Mouse (Mus musculus) right cerebral cortex, postnatal 14 days (tissue): Measurements from ENCODE around the gene Pde4d.
A peak's percentile ranks its signal among the peaks of the same experiment; 100 is the strongest.

ENCODE experiments used
- DNase-seq: peaks from one replicate; pipeline ENCODE4 v3.0.0; 2022

The Pde4d gene

GRCm38 (mm10) chr13:109539371-109539770 lies 1089.6 kb downstream of the Pde4d start:
- no peak for DNase-seq

GRCm38 (mm10) chr13:109544646-109545045 lies 1094.9 kb downstream of the Pde4d start:
- no peak for DNase-seq

GRCm38 (mm10) chr13:109546337-109546736 lies 1096.6 kb downstream of the Pde4d start:
- no peak for DNase-seq

GRCm38 (mm10) chr13:109547006-109547587 lies 1097.3 kb downstream of the Pde4d start:
- no peak for DNase-seq

GRCm38 (mm10) chr13:109547700-109548099 lies 1098.0 kb downstream of the Pde4d start:
- peak; percentile 86 for DNase-seq

GRCm38 (mm10) chr13:109548263-109548662 lies 1098.5 kb downstream of the Pde4d start:
- DNase-seq = no peak

GRCm38 (mm10) chr13:109548771-109549555 lies 1099.2 kb downstream of the Pde4d start:
- DNase-seq = no peak

GRCm38 (mm10) chr13:109551836-109552235 lies 1102.1 kb downstream of the Pde4d start:
- DNase-seq = no peak

GRCm38 (mm10) chr13:109555513-109555912 lies 1105.8 kb downstream of the Pde4d start:
- DNase-seq = no peak

GRCm38 (mm10) chr13:109556853-109557252 lies 1107.1 kb downstream of the Pde4d start:
- DNase-seq = no peak

GRCm38 (mm10) chr13:109558341-109559257 lies 1108.9 kb downstream of the Pde4d start:
- DNase-seq = no peak

- DNase-seq = no peak
These were observed 1110.5 kb downstream of the Pde4d start for GRCm38 (mm10) chr13:109560261-109560660.

GRCm38 (mm10) chr13:109568638-109569468 lies 1119.1 kb downstream of the Pde4d start:
- DNase-seq = no peak

- DNase-seq = no peak
These were observed 1119.7 kb downstream of the Pde4d start for GRCm38 (mm10) chr13:109569491-109569890.

- no peak for DNase-seq
These were observed 1127.0 kb downstream of the Pde4d start for GRCm38 (mm10) chr13:109576725-109577124.

- no peak for DNase-seq
These were observed 1127.7 kb downstream of the Pde4d start for GRCm38 (mm10) chr13:109577454-109577853.

- no peak for DNase-seq
These were observed 1128.2 kb downstream of the Pde4d start for GRCm38 (mm10) chr13:109577901-109578300.

- DNase-seq = no peak
These were observed 1131.7 kb downstream of the Pde4d start for GRCm38 (mm10) chr13:109581284-109582070.

GRCm38 (mm10) chr13:109590048-109590447 lies 1140.3 kb downstream of the Pde4d start:
- no peak for DNase-seq

GRCm38 (mm10) chr13:109592192-109592797 lies 1142.5 kb downstream of the Pde4d start:
- no peak for DNase-seq

GRCm38 (mm10) chr13:109599711-109600110 lies 1150.0 kb downstream of the Pde4d start:
- DNase-seq = no peak
